Mouse (Mus musculus): ENCODE results near the gene Scn3a. TPM values are rescaled to one million over a fixed set of nuclear protein-coding genes. Genes with fewer than 3 reads are reported as not detected.
A peak's percentile ranks its signal among the peaks of the same experiment; 100 is the strongest.
"Not testable (repeated sequence)": the region's sequence is repeated elsewhere in the genome, so short reads cannot be mapped to it uniquely, and the experiment has no call there.

The Scn3a gene
- polyA plus RNA-seq, 1 experiment from 2014 or later = 47.6 TPM

DNA sequence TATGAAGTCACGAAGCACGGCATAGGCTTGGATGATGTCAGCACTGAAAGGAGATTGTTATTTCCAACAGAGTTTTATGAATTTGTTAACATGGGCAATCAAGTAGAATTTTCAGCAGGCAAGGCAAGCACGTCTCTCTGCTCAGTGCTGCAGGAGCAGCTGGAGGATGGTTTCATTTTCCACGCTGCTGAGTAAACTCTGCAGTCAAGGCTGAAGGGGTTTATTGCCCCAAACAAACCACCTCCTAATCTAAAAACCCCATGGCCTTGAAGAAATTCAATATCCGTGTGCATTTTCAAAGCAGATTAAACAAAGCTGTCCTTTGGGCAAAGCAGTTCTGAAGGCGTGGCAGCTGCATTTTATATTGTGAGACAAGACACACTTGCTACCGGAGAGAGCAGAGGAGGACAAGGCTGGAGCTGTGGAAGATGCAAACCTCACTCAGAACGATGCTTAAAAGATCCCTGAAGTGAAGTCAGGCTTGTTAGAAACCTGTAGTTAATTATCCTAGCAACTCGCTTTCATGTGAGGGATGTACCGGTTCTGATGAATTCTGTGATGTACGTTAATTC lies 96.0 kb downstream of the Scn3a start:
- no peak for ATAC-seq (ENCODE audit: low FRiP score)

DNA sequence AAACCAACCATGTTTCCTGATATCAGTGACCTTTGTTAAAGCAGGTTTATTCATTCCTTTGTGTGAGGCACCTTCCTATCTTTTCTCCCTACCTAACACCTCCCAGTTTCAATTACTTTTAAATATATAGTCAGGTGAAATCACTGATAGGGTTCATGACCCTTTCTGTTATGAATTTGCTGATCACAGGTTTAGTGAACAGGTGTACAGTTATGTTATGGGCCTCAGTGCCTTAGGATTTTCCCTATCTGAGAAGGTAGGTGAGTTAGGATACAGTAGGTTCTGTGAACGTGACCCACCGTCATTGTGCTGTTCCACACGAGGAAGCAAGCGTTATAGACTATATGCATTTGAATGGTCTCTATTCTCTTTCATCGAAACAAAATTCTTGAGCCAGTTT lies 101.7 kb downstream of the Scn3a start:
- Histone ChIP-seq H3K4me3 (no peak overlapping the region), H3K27ac (no peak overlapping the region), H3K4me2 (replicated peaks) (no peak overlapping the region), H3K9ac (no peak overlapping the region), H3K27me3 (no peaks in the 10 kb centered on the region), H3K4me1 (no peaks in the 10 kb centered on the region), H3K36me3 (peaks cover 46% of the 10 kb centered on the region), H3K9me3 (replicated peaks) (no peaks in the 10 kb centered on the region)
- ATAC-seq (ENCODE audit: low FRiP score) = no peak
- 90% methylated on average over 5 of the region's 5 CpGs for whole genome bisulfite sequencing

More for the DNA sequence above, 96.0 kb downstream of the Scn3a start:
- WGBS = 65% methylated on average over 11 of the region's 11 CpGs
- no peaks in the 10 kb centered on the region for H3K4me1 ChIP-seq
- peaks cover 37% of the 10 kb centered on the region for H3K36me3 ChIP-seq
- H3K27ac ChIP-seq = no peak overlapping the region
- no peaks in the 10 kb centered on the region for H3K9me3 ChIP-seq (replicated peaks)
- H3K9ac ChIP-seq = no peak overlapping the region
- H3K4me3 ChIP-seq = no peak overlapping the region
- no peaks in the 10 kb centered on the region for H3K27me3 ChIP-seq
- no peak overlapping the region; the same call in 1 of the 2 replicates for H3K4me2 ChIP-seq (replicated peaks)

- H3K4me1 ChIP-seq = peaks cover 4% of the 10 kb centered on the region; the same call in 1 of the 2 replicates
- H3K9me3 ChIP-seq (replicated peaks) = no peaks in the 10 kb centered on the region
- H3K36me3 ChIP-seq = no peaks in the 10 kb centered on the region
- H3K27ac ChIP-seq = no peak overlapping the region
- no peak overlapping the region for H3K4me2 ChIP-seq (replicated peaks)
- WGBS = 95% methylated on average over 6 of the region's 6 CpGs
- H3K9ac ChIP-seq = no peak overlapping the region
- H3K27me3 ChIP-seq = no peaks in the 10 kb centered on the region
- no peak overlapping the region for H3K4me3 ChIP-seq
- no peak for ATAC-seq (ENCODE audit: low FRiP score)
Observed at GRCm38 (mm10) chr2:65453763-65454162, 113.7 kb downstream of the Scn3a start.

GRCm38 (mm10) chr2:65451401-65452078 lies 115.9 kb downstream of the Scn3a start:
- not testable (repeated sequence) for H3K27me3 ChIP-seq; H3K4me3 ChIP-seq; H3K4me1 ChIP-seq; H3K9ac ChIP-seq; H3K36me3 ChIP-seq; H3K9me3 ChIP-seq (replicated peaks); ATAC-seq (ENCODE audit: low FRiP score); H3K4me2 ChIP-seq (replicated peaks); H3K27ac ChIP-seq
- WGBS = 91% methylated on average over 14 of the region's 14 CpGs

GRCm38 (mm10) chr2:65450449-65451360 lies 116.7 kb downstream of the Scn3a start:
- Histone ChIP-seq H3K4me2 (replicated peaks) (no peak overlapping the region), H3K9ac (no peak overlapping the region), H3K9me3 (replicated peaks) (no peaks in the 10 kb centered on the region), H3K36me3 (no peaks in the 10 kb centered on the region), H3K4me1 (peaks cover 4% of the 10 kb centered on the region; the same call in 1 of the 2 replicates), H3K27ac (no peak overlapping the region), H3K4me3 (no peak overlapping the region), H3K27me3 (no peaks in the 10 kb centered on the region)
- 38% methylated on average over 2 of the region's 2 CpGs for WGBS
- ATAC-seq (ENCODE audit: low FRiP score) = peak; percentile 81; the same call in 1 of the 2 replicates

- Histone ChIP-seq H3K4me3 (no peak overlapping the region), H3K4me2 (replicated peaks) (no peak overlapping the region), H3K27ac (no peak overlapping the region), H3K36me3 (no peaks in the 10 kb centered on the region), H3K4me1 (peaks cover 4% of the 10 kb centered on the region; the same call in 1 of the 2 replicates), H3K9me3 (replicated peaks) (no peaks in the 10 kb centered on the region), H3K9ac (no peak overlapping the region), H3K27me3 (no peaks in the 10 kb centered on the region)
- WGBS = 100% methylated on average over 5 of the region's 5 CpGs
- no peak for ATAC-seq (ENCODE audit: low FRiP score)
Observed at GRCm38 (mm10) chr2:65449126-65449828, 118.2 kb downstream of the Scn3a start.

DNA sequence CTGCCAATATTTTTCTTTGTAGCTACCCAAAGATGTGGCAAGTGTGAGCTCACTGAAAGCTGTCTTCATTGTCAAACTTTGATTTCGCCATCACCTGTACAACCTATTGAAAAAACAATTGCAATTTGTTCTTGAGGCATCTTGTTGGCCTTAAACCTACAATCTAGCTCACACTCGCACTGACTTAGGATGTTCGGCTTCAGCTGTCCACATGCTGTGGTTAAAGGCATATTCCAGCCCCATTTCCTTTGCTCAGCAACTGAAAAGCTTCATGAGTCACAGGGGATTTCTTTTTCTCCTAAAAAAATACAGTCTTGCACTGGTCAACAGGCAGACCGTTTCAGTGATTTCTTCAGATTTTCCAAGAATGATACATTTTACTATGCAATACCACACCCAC lies 124.3 kb downstream of the Scn3a start:
- no peak for ATAC-seq (ENCODE audit: low FRiP score)
- Histone ChIP-seq H3K4me1 (no peaks in the 10 kb centered on the region), H3K27me3 (no peaks in the 10 kb centered on the region), H3K27ac (no peak overlapping the region), H3K36me3 (no peaks in the 10 kb centered on the region), H3K9me3 (replicated peaks) (no peaks in the 10 kb centered on the region), H3K4me2 (replicated peaks) (no peak overlapping the region), H3K4me3 (no peak overlapping the region), H3K9ac (no peak overlapping the region)
- WGBS = 87% methylated on average over 4 of the region's 4 CpGs

DNA sequence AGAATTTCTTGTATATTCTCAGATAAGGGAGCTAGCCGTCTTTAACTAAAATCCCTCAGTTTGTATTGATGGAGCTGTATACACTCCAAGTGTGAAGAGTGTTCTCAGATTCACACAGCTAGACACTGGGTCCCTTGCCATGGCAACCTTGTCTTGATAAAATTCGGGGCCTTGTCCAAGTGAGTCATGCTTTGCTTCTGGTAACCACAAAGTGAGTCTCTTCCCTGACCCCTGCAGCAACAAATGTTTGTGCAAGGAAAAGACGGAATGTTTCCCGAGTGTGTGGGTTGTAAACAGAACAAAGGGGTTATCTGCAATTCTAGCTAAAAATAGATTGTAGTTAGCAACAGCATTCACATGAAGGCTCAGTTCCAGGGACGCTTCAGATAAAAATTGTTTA lies 125.9 kb downstream of the Scn3a start:
- Histone ChIP-seq H3K4me2 (replicated peaks) (no peak overlapping the region), H3K36me3 (no peaks in the 10 kb centered on the region), H3K9me3 (replicated peaks) (no peaks in the 10 kb centered on the region), H3K27ac (peak overlapping the region; percentile 35; the same call in 1 of the 2 replicates), H3K4me1 (no peaks in the 10 kb centered on the region), H3K4me3 (no peak overlapping the region), H3K27me3 (no peaks in the 10 kb centered on the region), H3K9ac (no peak overlapping the region)
- 56% methylated on average over 5 of the region's 5 CpGs for WGBS
- ATAC-seq (ENCODE audit: low FRiP score) = no peak

GRCm38 (mm10) chr2:65441110-65441509 lies 126.3 kb downstream of the Scn3a start:
- WGBS = 71% methylated on average over 6 of the region's 6 CpGs
- ATAC-seq (ENCODE audit: low FRiP score) = no peak
- H3K9me3 ChIP-seq (replicated peaks) = no peaks in the 10 kb centered on the region

DNA sequence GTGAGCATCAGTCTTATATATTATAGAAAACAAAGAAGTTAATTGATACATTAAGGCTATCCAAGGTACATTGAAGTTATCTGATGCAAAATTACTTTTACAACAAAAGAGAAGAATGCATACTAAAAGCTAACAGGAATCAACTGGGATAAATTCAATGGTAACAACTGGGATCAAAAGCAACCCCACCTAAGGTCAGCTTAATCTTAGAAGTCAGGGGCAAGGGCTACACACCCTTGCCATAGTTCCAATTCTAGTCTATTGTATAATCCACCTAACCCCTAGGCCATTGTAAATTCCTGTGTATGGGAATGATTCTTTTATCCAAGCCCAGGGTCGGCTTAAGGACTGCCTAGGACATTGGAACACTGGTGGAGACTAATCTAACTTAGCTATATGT lies 130.5 kb downstream of the Scn3a start:
- no peak overlapping the region for H3K27ac ChIP-seq
- H3K4me1 ChIP-seq = no peaks in the 10 kb centered on the region
- no peak overlapping the region for H3K4me3 ChIP-seq
- no peaks in the 10 kb centered on the region for H3K9me3 ChIP-seq (replicated peaks)
- 76% methylated on average over 1 of the region's 1 CpGs for WGBS
- no peaks in the 10 kb centered on the region for H3K27me3 ChIP-seq
- no peaks in the 10 kb centered on the region for H3K36me3 ChIP-seq
- H3K9ac ChIP-seq = no peak overlapping the region
- H3K4me2 ChIP-seq (replicated peaks) = no peak overlapping the region
- ATAC-seq (ENCODE audit: low FRiP score) = no peak

More at GRCm38 (mm10) chr2:65441110-65441509, 126.3 kb downstream of the Scn3a start:
- peak overlapping the region; percentile 35; the same call in 1 of the 2 replicates for H3K27ac ChIP-seq
- H3K27me3 ChIP-seq = no peaks in the 10 kb centered on the region
- H3K4me2 ChIP-seq (replicated peaks) = no peak overlapping the region
- H3K4me1 ChIP-seq = no peaks in the 10 kb centered on the region
- H3K9ac ChIP-seq = no peak overlapping the region
- H3K36me3 ChIP-seq = no peaks in the 10 kb centered on the region
- no peak overlapping the region for H3K4me3 ChIP-seq

DNA sequence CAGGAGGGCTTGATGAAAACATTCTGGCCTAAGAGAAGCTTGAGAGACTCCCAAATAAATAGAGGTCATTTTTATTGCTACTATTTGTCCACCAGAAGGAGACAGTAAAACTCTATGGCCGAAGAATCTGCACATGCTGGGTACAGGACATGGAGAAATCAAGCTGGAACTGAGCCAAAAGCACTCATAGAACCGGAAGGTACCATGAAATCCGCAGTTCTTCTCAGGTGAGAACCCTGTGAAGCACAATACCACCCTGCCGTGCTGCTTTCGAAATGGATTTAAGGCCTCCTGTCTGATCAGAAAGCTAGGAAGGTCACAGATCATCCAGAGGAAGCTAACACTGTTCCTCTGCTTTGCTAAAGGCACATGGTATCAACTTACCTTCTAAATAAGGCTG lies 143.9 kb downstream of the Scn3a start:
- no peak overlapping the region for H3K4me2 ChIP-seq (replicated peaks)
- 61% methylated on average over 5 of the region's 5 CpGs for WGBS
- ATAC-seq (ENCODE audit: low FRiP score) = no peak

More for the DNA sequence above, 143.9 kb downstream of the Scn3a start:
- Histone ChIP-seq H3K9me3 (replicated peaks) (no peaks in the 10 kb centered on the region), H3K36me3 (no peaks in the 10 kb centered on the region), H3K9ac (no peak overlapping the region), H3K4me3 (no peak overlapping the region), H3K27ac (no peak overlapping the region), H3K27me3 (no peaks in the 10 kb centered on the region), H3K4me1 (peaks cover 11% of the 10 kb centered on the region; the same call in 1 of the 2 replicates)

All from hindbrain, embryonic 12.5 days (tissue).